Mouse (Mus musculus): ENCODE data around the gene Prl7b1.

The Prl7b1 gene

DNA sequence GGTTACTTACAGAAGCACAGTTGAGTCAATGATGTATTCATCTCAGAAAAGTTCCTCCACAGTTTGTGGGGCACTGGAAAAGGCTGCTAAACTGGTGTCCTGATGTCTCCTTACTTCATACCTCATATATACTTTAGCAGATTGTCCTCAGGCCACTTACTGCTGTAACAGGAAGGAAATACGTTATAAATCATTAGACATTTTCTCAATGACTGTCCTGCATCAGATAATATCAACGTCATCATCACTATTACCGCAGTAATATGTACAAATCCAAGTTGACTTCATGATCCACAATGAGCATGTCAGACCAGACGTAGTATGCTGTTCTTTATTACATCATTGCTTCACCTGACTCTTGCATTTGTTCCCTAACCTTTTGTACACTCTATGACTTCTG is at the start of gene Prl7b1:
Gene Prl7b1 (minus strand): TSS at position 101 of the 400 bp plus-strand sequence.
- no peak for DNase-seq (ENCODE audit: low spot score)

DNA sequence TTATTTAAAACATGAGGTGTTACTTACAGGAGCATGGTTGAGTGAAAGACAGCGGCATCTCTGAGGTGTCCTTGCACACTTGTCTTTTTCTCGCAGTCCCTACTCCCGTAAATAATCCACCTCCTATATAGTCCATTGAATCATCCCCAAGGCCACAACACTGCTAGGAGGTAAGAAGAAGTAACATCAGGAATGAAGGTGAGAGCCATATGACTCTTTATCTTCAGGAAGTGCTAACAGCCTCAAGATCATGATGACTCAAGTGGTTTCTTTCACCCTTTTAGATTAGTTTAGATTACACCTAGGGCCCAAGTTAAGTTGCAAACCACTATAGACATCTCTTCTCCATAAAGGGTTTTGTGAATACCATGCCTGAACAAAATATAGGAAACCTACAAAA is 32.0 kb upstream of the Prl7b1 start, which contains the start of gene Prl7a1:
Gene Prl7a1 (minus strand): TSS at position 101 of the 400 bp plus-strand sequence.
- no peak for DNase-seq (ENCODE audit: low spot score)

- no peak for DNase-seq (ENCODE audit: low spot score)
Observed at GRCm38 (mm10) chr13:27582071-27582470, 28.3 kb downstream of the Prl7b1 start, which contains the start of gene Prl8a1. Gene Prl8a1, minus strand, starts transcription at chr13:27582171.

GRCm38 (mm10) chr13:27564506-27564905 is 45.9 kb downstream of the Prl7b1 start, which contains the start of gene Prl8a9:
Gene Prl8a9, minus strand, starts transcription at chr13:27564606.
- no peak for DNase-seq (ENCODE audit: low spot score)

- no peak for DNase-seq (ENCODE audit: low spot score)
Observed at GRCm38 (mm10) chr13:27553336-27553735, 57.0 kb downstream of the Prl7b1 start.

All from urinary bladder, postnatal 25 days (tissue).